Mouse (Mus musculus) monocyte, adult 5-6 weeks (primary cell): Measurements from ENCODE around the gene Zfp609. TPM values are rescaled to one million over a fixed set of nuclear protein-coding genes. Genes with fewer than 3 reads are reported as not detected.

ENCODE experiments used
- ATAC-seq: fragments of 153-309, 156-312 bp; replicated peaks from 2 replicates; pipeline ENCODE4 v1.8.0; 2017; ENCODE audit warnings: mild to moderate bottlenecking; ENCODE audit not compliant: low TSS enrichment, insufficient number of reproducible peaks, severe bottlenecking, poor library complexity, low FRiP score
- total RNA-seq: library from RNA; stranded (forward); fragments of 200-1000, 200-491, 200-594 nt; gene quantifications from 3 replicates; pipeline ENCODE4 v1.2.3, GENCODE M21; 2017

The Zfp609 gene
- total RNA-seq, 1 experiment from 2014 or later, result 4.8 TPM

DNA sequence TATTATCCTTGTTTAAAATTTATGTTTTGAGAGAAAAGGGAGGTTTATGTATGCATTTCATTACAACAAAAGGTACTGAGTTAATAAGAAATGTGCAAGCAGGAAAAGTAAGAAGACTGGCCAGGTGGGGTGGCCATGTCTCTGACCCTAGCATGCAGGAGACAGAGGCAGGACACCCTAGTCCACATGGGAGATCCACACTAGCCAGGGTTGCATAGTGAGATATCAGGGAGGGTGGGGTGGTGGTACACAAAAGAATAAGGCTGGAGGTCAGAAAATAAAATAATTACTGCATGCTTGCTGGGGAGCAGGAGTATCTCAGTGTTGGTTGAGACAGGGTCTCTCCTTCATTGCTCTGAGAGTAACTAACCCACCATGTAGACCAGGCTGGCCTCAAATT, 84.0 kb downstream of the Zfp609 start:
- no peak for ATAC-seq

- no peak for ATAC-seq
Measured at GRCm38 (mm10) chr9:65742777-65743176, 84.6 kb downstream of the Zfp609 start.

DNA sequence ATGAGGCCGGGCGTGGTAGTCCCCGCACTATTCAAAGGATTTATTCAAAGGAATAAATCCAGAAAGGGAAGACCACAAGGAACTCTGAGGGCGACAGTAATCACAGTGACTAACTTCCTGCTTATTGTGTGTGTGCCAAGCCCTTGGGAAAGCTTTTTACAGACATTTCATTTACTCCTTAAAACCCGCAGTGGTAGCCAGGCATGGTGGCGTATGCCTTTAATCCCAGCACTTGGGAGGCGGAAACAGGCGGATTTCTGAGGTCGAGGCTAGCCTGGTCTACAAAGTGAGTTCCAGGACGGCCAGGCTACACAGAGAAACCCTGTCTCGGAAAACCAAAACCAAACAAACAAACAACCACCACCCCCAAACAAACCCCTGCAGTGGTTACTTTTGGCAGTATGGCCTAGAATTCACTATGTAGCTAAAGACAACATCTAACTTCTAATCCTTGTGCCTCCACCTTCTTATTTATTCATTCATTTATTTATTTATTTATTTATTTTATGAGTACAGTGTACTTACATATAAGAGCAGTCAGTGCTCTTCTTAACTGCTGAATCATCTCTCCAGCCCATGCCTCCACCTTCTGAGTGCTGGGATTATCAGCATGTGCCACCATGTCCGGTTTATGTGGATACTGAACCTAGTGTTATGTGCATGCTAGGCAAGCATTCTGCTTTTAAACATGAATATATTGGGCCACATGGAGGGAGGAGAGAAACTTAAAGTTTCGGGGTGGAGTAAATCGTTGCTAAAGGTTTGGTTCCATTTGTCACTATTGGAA, 86.1 kb downstream of the Zfp609 start:
- no peak for ATAC-seq

DNA sequence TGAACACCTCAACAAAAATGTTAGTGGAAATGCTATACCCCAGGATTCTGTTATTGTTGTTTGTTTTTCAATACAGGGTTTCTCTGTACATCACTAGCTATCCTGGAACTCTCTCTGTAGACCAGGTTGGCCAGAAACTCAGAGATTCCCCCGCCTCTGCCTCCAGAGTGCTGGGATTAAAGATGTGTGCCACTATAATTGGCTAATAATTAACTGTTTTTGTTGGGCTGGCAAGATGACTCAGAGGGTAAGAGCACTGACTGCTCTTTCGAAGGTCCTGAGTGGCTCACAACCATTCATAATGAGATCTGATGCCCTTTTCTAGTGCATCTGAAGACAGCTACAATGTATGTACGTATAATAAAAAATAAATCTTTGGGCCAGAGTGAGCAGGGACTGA, 92.4 kb downstream of the Zfp609 start:
- no peak for ATAC-seq

DNA sequence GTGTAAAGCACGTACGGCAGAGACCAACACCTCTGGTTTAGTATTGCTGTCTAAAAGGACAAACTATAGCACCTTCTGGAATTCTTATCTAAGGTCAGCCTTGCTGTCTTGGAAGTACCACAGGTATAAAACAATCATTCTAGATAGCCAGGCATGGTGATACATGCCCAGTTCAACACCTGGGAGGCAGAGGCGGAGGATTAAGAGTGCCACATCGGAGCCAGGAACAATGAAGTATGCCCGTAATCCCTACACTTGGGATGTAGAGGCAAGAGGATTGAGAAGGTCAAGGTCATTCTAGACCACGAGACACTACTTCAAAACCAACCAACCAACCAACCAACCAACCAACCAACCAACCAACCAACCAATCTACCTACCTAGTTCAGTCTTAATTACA, 98.8 kb downstream of the Zfp609 start:
- no peak for ATAC-seq

GRCm38 (mm10) chr9:65727491-65727890, 99.9 kb downstream of the Zfp609 start:
- ATAC-seq, result no peak

GRCm38 (mm10) chr9:65726431-65726830, 100.9 kb downstream of the Zfp609 start:
- ATAC-seq, result no peak

DNA sequence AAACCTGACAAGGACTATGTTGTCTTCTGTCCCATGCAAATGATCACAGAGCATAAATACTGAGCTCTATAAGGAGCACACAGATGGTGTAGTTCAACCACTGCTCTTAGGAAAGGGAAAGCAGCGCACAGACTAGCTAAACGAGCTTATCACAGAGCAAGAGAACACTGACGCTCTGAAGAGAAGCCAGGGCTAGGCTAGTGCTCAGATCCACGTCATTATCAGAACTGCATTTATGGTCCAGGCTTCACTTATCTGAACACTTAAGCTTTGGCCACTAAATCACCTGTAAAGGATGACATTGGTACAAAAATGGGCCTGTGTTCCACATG, 102.1 kb downstream of the Zfp609 start:
- no peak for ATAC-seq

DNA sequence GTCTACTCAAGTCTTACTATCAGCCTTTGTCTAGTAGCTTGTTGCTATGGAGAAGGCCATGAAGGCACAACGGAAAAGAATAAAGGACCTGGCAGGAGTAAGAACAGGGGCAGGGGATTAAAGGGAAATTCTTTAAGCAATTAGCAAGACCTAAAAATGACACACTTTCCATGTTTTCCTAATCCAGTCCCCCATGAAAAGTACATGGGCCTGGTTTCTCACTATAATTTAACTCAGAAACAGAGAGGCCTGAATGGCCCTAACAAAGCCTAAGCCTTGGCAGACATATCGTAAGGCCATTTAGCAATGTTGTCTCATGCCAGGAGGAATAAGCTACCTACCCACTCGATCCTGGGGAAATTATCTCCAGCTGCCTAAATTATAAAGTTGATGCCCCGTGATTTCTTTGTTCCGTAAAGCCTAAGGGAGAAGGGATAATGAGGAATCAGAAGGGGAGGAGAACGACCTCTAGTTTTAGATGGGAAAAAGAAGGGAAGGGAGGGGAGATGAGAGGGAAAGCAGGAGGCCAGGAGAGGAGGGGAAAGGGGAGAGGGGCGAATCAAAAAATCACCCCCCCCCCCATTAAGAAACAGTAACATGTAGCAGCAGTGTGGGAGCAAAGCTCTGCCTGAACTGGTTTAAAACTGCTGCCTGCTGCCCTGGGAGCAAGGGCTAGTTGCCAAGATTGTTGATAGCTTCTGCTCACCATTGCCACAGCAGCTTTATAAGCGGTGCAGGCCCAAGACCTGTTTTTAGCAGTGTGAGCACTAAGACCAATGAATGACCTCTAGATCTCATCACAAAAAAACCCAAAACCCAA, 102.7 kb downstream of the Zfp609 start:
- no peak for ATAC-seq

DNA sequence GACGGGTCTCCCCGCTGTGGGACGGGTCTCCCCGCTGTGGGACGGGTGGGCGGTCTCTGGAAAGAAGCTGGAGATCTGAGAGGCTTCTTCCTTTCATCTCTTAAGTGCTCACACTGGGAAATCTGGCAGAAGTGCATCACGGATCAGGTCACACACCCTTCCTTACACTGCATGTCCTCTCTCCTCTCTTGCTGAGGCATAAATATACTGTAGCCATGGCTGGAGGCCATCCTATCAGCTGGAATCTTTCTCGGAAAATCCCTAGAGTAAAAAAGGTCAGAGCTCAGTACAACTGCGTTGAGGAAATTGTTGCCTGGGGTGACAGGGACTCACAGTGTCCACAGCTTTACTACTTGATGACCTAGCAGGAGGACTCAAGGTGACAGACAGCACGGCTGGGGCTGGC, 106.2 kb downstream of the Zfp609 start:
- no peak for ATAC-seq

GRCm38 (mm10) chr9:65718195-65718594, 109.2 kb downstream of the Zfp609 start:
- no peak for ATAC-seq

DNA sequence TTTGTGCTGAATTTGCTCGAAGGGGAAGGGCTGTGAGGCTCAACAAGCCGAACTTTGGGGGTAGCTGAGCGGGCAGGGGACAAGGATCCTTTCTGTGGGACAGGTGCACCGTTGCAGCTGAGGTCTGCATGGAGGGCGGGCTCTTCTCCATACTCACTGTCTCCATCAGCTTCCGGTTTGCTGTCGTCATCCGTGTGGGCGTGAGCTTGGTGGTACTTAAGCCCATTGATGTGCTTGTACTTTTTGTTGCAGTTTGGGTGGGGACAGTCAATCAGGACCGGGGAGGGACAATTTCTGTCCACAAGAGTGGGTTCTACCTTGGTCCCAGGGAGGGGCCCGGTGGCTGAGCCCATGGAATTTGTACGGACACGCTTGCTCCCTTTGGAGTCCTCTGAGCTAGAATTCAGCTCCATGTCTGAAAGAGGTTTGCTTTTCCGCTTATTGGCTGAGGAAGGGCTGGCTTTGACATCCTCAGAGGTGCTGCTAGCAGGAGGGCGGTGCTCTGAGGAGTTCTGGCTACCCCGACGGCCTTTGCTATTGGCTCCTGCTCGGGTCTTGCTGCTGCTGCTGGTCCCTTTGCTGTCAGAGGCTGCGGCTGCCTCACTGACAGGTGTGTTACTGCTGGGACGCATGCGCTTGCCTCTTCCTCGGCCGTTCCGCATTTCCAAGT, 123.3 kb downstream of the Zfp609 start:
- ATAC-seq, result no peak

DNA sequence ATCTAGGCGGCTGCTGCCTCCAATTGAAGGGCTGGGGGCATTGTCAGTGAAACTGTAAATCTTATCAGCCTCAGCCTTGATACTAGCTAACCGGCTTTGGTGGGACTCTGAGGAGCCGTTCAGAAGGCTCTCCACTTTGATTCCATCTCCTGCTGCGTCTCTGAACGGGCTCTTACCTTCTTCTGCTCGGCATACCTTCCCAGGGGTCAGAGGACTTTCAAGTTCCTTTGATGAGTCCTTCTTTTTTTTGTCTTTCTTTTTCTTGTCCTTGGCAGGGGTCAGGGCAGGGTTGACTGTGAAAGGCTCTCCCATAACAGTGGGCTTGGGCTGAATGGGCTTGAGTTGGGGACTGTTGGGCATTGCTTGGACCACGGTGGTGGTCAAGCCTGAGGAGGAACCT, 124.1 kb downstream of the Zfp609 start:
- no peak for ATAC-seq

GRCm38 (mm10) chr9:65702286-65702685, 125.1 kb downstream of the Zfp609 start:
- ATAC-seq, result no peak

DNA sequence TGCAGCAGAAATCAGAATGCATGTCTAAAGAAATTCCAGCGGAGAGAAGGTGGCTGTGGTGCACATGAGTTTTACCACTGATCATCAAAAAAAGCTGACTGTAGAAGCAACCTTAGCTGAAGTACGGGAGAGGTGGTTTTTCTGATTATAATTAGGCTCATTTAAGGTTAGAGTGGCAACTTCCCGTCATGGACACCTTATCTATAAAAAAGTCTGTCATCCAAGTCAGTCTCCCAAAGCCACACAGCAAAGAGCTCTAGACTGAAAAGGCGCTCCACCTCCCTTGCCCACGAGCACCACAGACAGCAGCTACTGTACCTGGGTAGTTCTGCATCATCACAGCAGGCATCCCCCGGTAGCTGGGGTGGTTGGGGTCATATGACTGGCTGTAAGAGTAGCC, 126.9 kb downstream of the Zfp609 start:
- no peak for ATAC-seq

GRCm38 (mm10) chr9:65697992-65698391, 129.4 kb downstream of the Zfp609 start:
- no peak for ATAC-seq

DNA sequence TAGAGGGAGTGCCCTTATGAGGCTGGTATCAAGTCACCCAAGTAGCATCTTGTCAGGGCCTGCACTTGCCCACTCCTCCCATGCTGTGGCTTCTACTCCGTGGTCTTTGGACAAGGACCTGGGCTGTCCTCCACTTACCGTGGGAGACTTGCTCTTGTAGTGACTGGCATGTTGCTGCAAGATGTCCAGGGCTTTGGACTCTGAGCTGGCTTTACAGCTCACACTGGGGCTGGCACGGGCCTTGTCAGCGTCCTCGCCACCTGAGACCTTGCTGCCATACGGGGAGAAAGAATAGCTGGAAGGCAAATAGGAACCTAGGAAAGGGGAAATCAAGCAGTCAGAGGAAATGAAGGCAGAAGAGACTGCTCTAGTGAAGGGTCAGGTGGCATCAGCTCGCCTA, 130.0 kb downstream of the Zfp609 start:
- no peak for ATAC-seq

DNA sequence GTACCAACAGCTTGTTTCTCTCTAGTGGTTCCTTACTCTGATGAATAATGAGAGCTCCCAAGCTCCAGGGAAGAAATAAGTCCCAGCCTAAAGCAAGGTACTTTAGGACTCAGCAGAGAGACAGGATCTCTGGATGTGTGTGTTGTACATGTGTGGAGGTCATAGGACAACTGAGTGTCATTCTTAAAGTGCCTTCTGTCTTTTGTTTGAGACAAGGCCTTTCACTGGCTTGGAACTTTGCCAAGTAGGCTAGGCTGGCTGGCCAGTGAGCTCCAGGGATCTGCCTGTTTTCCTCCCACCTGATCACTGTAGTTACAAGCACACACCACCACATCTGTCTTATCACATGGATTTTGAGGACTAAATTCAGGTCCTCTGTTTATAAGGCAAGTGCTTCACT, 131.0 kb downstream of the Zfp609 start:
- ATAC-seq, result no peak

DNA sequence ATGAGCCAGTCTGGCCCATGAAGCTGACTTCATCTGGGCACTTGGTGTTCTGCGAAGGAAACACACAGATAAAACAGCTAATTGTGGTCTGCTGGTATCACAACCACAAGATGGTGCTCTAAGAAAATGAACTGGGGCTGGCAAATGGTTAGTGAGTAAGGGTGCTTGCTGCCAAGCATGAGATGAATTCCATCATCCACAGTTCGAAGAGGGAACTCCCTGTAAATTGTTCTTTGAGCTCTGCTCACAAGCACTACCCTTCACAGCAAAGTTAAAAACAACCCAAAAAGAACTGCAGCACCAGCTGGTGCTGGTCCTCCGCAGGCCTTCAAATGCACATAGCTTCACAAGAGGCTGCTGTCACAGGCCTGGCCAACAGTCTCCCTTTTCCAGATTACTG, 131.7 kb downstream of the Zfp609 start:
- ATAC-seq, result no peak
